Mouse (Mus musculus) liver, embryonic 14.5 days (tissue): ENCODE data around the gene St6galnac3. TPM values are rescaled to one million over a fixed set of nuclear protein-coding genes. Genes with fewer than 3 reads are reported as not detected.

Experiments used
- ATAC-seq: fragments of 200-750 bp; cut with Nextera tagmentation; 2 replicates; pipeline ENCODE4 v1.8.0; 2017; ENCODE audit warnings: moderate number of reproducible peaks, mild to moderate bottlenecking, moderate library complexity; ENCODE audit not compliant: insufficient read depth
- DNase-seq, 3 experiments: peaks; one replicate each; pipeline ENCODE4 v3.0.0-alpha.2; 2012 to 2013; ENCODE audit warnings: low read depth in 3 of 3, low spot score in 3 of 3
- H3K27ac ChIP-seq: fragments of 300-500 bp; sonication (generic); 2 replicates; pipeline ENCODE4 v1.5.1; 2014; ENCODE audit warnings: moderate library complexity, mild to moderate bottlenecking, control low read depth, inconsistent platforms
- H3K27me3 ChIP-seq: fragments of 300-500 bp; sonication (generic); 2 replicates; pipeline ENCODE4 v1.6.1; 2014; ENCODE audit warnings: mild to moderate bottlenecking, low read length, moderate library complexity; ENCODE audit not compliant: control insufficient read depth, insufficient read depth
- H3K36me3 ChIP-seq: fragments of 300-500 bp; sonication (generic); replicated peaks from 2 replicates; pipeline ENCODE4 v1.6.1; 2014; ENCODE audit warnings: low read depth; ENCODE audit not compliant: control insufficient read depth, insufficient read depth
- H3K4me1 ChIP-seq, 2 experiments: fragments of 200-500 bp in 1 of 2; fragments of 300-500 bp in 1 of 2; sonication (generic) in 1 of 2; replicated peaks; 2 replicates each; pipeline ENCODE4 v1.6.1; 2012 to 2014; ENCODE audit warnings: antibody characterized with exemption in 1 of 2, inconsistent platforms in 1 of 2, low read length in 1 of 2; ENCODE audit not compliant: control insufficient read depth in 2 of 2, insufficient read depth in 2 of 2
- H3K4me2 ChIP-seq: fragments of 300-500 bp; sonication (generic); 2 replicates; pipeline ENCODE4 v1.6.1; 2014; ENCODE audit warnings: low read depth, mild to moderate bottlenecking, control low read depth, moderate library complexity
- H3K4me3 ChIP-seq, 2 experiments: fragments of 200-500 bp in 1 of 2; fragments of 300-500 bp in 1 of 2; sonication (generic) in 1 of 2; 2 replicates each; pipeline ENCODE4 v1.5.1; 2012 to 2014; ENCODE audit warnings: low read depth in 2 of 2, low read length in 2 of 2, mild to moderate bottlenecking in 2 of 2, control low read depth in 1 of 2, inconsistent platforms in 1 of 2, moderate library complexity in 1 of 2; ENCODE audit not compliant: insufficient read depth in 1 of 2
- H3K9ac ChIP-seq: fragments of 300-500 bp; sonication (generic); replicated peaks from 2 replicates; pipeline ENCODE4 v1.6.1; 2014; ENCODE audit warnings: mild to moderate bottlenecking, control low read depth, moderate library complexity
- H3K9me3 ChIP-seq: fragments of 300-500 bp; sonication (generic); 2 replicates; pipeline ENCODE4 v1.6.1; 2016; ENCODE audit warnings: low read length, mixed read lengths; ENCODE audit not compliant: control insufficient read depth
- CTCF ChIP-seq: IDR thresholded peaks from 2 replicates; pipeline ENCODE4 v1.5.1; 2016; ENCODE audit warnings: antibody characterized with exemption, low read depth, control low read depth
- EP300 ChIP-seq: IDR thresholded peaks from 2 replicates; pipeline ENCODE4 v1.6.1; 2016; ENCODE audit warnings: antibody characterized with exemption, low read depth
- whole genome bisulfite sequencing: fragments of 180-500 bp; shearing (Covaris S2); extraction: QIAGEN DNeasy Blood & Tissue Kit; methylation state at CpG from one replicate; pipeline ENCODE4 v1.1.7; 2014; ENCODE audit not compliant: insufficient replicate concordance; 5-methylcytosine and 5-hydroxymethylcytosine counted together
- polyA plus RNA-seq, 2 experiments: library from polyadenylated mRNA; depleted of rRNA in 1 of 2; stranded (reverse) in 1 of 2; unstranded in 1 of 2; fragments of >200 nt; fragmentation: Nextera tagmentation in 1 of 2; extraction: Ambion mirVana in 1 of 2; gene quantifications; 2 replicates each; pipeline versions ENCODE4 v1.2.1 to v1.2.3; 2012 to 2014

St6galnac3 gene
- polyA plus RNA-seq, 2 experiments = 2.9 to 5.7 TPM

- H3K36me3 ChIP-seq = no peaks in the 10 kb centered on the region
- no peaks in the 10 kb centered on the region for H3K4me1 ChIP-seq
- H3K4me3 ChIP-seq = no peak overlapping the region
- TF ChIP-seq EP300 = no peak
- no peak for TF ChIP-seq CTCF
- H3K9me3 ChIP-seq = no peaks in the 10 kb centered on the region
- no peaks in the 10 kb centered on the region for H3K27me3 ChIP-seq
- DNase-seq (no peak), ATAC-seq (no peak)
- H3K4me2 ChIP-seq = no peak overlapping the region
- H3K27ac ChIP-seq = no peak overlapping the region
- 40% methylated on average over 4 of the region's 4 CpGs for WGBS
- H3K9ac ChIP-seq = no peak overlapping the region
Measured at GRCm38 (mm10) chr3:153308379-153308778, 416.6 kb downstream of the St6galnac3 start.

- no peak overlapping the region for H3K9ac ChIP-seq
- H3K4me1 ChIP-seq = no peaks in the 10 kb centered on the region
- ATAC-seq (no peak), DNase-seq (no peak)
- no peak overlapping the region for H3K4me2 ChIP-seq
- no peaks in the 10 kb centered on the region for H3K27me3 ChIP-seq
- no peaks in the 10 kb centered on the region for H3K36me3 ChIP-seq
- H3K27ac ChIP-seq = no peak overlapping the region
- TF ChIP-seq EP300 (no peak), CTCF (no peak)
- 55% methylated on average over 3 of the region's 3 CpGs for WGBS
- H3K9me3 ChIP-seq = no peaks in the 10 kb centered on the region
- H3K4me3 ChIP-seq = no peak overlapping the region
Measured at GRCm38 (mm10) chr3:153305153-153305552, 419.8 kb downstream of the St6galnac3 start.

GRCm38 (mm10) chr3:153302376-153302775 is 422.6 kb downstream of the St6galnac3 start:
- H3K4me1 ChIP-seq = no peaks in the 10 kb centered on the region
- H3K36me3 ChIP-seq = no peaks in the 10 kb centered on the region
- no peaks in the 10 kb centered on the region for H3K9me3 ChIP-seq
- H3K27me3 ChIP-seq = no peaks in the 10 kb centered on the region
- H3K4me2 ChIP-seq = no peak overlapping the region
- no peak for TF ChIP-seq CTCF
- no peak for TF ChIP-seq EP300
- H3K27ac ChIP-seq = no peak overlapping the region
- no peak overlapping the region for H3K9ac ChIP-seq
- WGBS = 74% methylated on average over 7 of the region's 7 CpGs
- no peak for DNase-seq
- no peak for ATAC-seq
- no peak overlapping the region for H3K4me3 ChIP-seq

DNA sequence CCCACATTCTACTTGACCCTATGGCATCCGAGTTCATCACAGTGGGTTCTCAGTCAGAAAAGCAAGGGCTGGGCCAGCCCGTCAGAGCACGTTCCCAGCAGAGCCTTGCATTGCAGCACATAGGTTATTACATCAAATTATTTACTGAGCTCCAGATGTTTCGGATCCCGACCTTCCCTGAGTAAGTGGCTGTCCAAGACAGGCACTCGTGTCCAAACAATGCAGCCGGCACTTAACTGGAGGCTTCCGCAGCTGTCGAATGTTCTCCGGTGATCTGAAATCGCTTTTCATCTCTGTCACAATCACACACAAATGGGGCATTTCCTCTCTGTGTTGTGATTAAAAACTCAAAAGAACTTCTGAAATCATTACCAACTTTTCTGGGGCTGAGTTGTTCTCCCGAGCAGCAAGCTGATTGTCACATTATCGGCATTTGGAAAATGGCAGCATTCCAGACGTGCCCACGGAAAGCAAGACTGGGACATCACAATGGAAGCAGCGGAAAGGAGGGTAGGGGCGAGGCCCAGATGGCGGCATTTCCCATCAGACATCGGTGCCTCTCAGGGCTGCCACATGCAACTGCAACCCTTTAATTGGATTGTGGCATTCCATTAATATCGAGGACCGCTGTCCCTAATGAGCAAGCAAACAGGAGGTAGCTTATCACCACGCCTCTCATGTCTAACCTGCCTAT is 428.5 kb downstream of the St6galnac3 start:
- Histone ChIP-seq H3K4me3 (no peak overlapping the region), H3K9ac (no peak overlapping the region), H3K4me1 (no peaks in the 10 kb centered on the region), H3K9me3 (no peaks in the 10 kb centered on the region), H3K27me3 (no peaks in the 10 kb centered on the region), H3K36me3 (no peaks in the 10 kb centered on the region), H3K4me2 (no peak overlapping the region), H3K27ac (no peak overlapping the region)
- no peak for DNase-seq
- no peak for ATAC-seq
- WGBS = 77% methylated on average over 22 of the region's 22 CpGs
- no peak for TF ChIP-seq CTCF
- TF ChIP-seq EP300 = no peak

DNA sequence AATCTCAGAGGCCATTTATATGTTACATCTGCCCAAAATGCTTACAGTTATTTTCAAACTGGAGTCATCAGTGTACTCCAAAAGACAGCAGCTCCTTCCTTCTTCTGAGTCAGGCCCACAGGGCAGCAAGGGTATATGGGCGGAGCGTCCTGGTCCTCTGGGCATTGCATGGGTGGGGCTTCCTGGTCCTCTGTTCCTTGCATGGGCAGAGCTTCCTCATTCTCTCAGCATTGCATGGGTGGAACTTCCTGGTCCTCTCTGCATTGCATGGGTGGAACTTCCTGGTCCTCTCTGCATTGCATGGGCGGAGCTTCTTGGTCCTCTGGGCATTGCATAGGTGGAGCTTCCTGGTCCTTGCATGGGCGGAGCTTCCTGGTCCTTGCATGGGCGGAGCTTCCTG is 432.1 kb downstream of the St6galnac3 start:
- H3K4me2 ChIP-seq = no peak overlapping the region
- no peaks in the 10 kb centered on the region for H3K4me1 ChIP-seq
- no peaks in the 10 kb centered on the region for H3K27me3 ChIP-seq
- no peak for ATAC-seq
- no peaks in the 10 kb centered on the region for H3K36me3 ChIP-seq
- no peak overlapping the region for H3K9ac ChIP-seq
- TF ChIP-seq EP300 (no peak), CTCF (no peak)
- no peak overlapping the region for H3K4me3 ChIP-seq
- peak in 1 of 3 experiments; percentile 4 for DNase-seq
- WGBS = 72% methylated on average over 5 of the region's 5 CpGs
- no peaks in the 10 kb centered on the region for H3K9me3 ChIP-seq
- no peak overlapping the region for H3K27ac ChIP-seq
